Mouse (Mus musculus) liver, embryonic 14.5 days (tissue): ENCODE results near the gene Ppl. TPM values are rescaled to one million over a fixed set of nuclear protein-coding genes. Genes with fewer than 3 reads are reported as not detected.

Experiments used
- ATAC-seq: fragments of 200-750 bp; cut with Nextera tagmentation; 2 replicates; pipeline ENCODE4 v1.8.0; 2017; ENCODE audit warnings: moderate number of reproducible peaks, mild to moderate bottlenecking, moderate library complexity; ENCODE audit not compliant: insufficient read depth
- DNase-seq, 3 experiments: peaks; one replicate each; pipeline ENCODE4 v3.0.0-alpha.2; 2012 to 2013; ENCODE audit warnings: low read depth in 3 of 3, low spot score in 3 of 3
- H3K27ac ChIP-seq: fragments of 300-500 bp; sonication (generic); 2 replicates; pipeline ENCODE4 v1.5.1; 2014; ENCODE audit warnings: moderate library complexity, mild to moderate bottlenecking, control low read depth, inconsistent platforms
- H3K27me3 ChIP-seq: fragments of 300-500 bp; sonication (generic); 2 replicates; pipeline ENCODE4 v1.6.1; 2014; ENCODE audit warnings: mild to moderate bottlenecking, low read length, moderate library complexity; ENCODE audit not compliant: control insufficient read depth, insufficient read depth
- H3K36me3 ChIP-seq: fragments of 300-500 bp; sonication (generic); replicated peaks from 2 replicates; pipeline ENCODE4 v1.6.1; 2014; ENCODE audit warnings: low read depth; ENCODE audit not compliant: control insufficient read depth, insufficient read depth
- H3K4me1 ChIP-seq, 2 experiments: fragments of 200-500 bp in 1 of 2; fragments of 300-500 bp in 1 of 2; sonication (generic) in 1 of 2; replicated peaks; 2 replicates each; pipeline ENCODE4 v1.6.1; 2012 to 2014; ENCODE audit warnings: antibody characterized with exemption in 1 of 2, inconsistent platforms in 1 of 2, low read length in 1 of 2; ENCODE audit not compliant: control insufficient read depth in 2 of 2, insufficient read depth in 2 of 2
- H3K4me2 ChIP-seq: fragments of 300-500 bp; sonication (generic); 2 replicates; pipeline ENCODE4 v1.6.1; 2014; ENCODE audit warnings: low read depth, mild to moderate bottlenecking, control low read depth, moderate library complexity
- H3K4me3 ChIP-seq, 2 experiments: fragments of 200-500 bp in 1 of 2; fragments of 300-500 bp in 1 of 2; sonication (generic) in 1 of 2; 2 replicates each; pipeline ENCODE4 v1.5.1; 2012 to 2014; ENCODE audit warnings: low read depth in 2 of 2, low read length in 2 of 2, mild to moderate bottlenecking in 2 of 2, control low read depth in 1 of 2, inconsistent platforms in 1 of 2, moderate library complexity in 1 of 2; ENCODE audit not compliant: insufficient read depth in 1 of 2
- H3K9ac ChIP-seq: fragments of 300-500 bp; sonication (generic); replicated peaks from 2 replicates; pipeline ENCODE4 v1.6.1; 2014; ENCODE audit warnings: mild to moderate bottlenecking, control low read depth, moderate library complexity
- H3K9me3 ChIP-seq: fragments of 300-500 bp; sonication (generic); 2 replicates; pipeline ENCODE4 v1.6.1; 2016; ENCODE audit warnings: low read length, mixed read lengths; ENCODE audit not compliant: control insufficient read depth
- CTCF ChIP-seq: IDR thresholded peaks from 2 replicates; pipeline ENCODE4 v1.5.1; 2016; ENCODE audit warnings: antibody characterized with exemption, low read depth, control low read depth
- EP300 ChIP-seq: IDR thresholded peaks from 2 replicates; pipeline ENCODE4 v1.6.1; 2016; ENCODE audit warnings: antibody characterized with exemption, low read depth
- WGBS: fragments of 180-500 bp; shearing (Covaris S2); extraction: QIAGEN DNeasy Blood & Tissue Kit; methylation state at CpG from one replicate; pipeline ENCODE4 v1.1.7; 2014; ENCODE audit not compliant: insufficient replicate concordance; 5-methylcytosine and 5-hydroxymethylcytosine counted together
- polyA plus RNA-seq, 2 experiments: library from polyadenylated mRNA; depleted of rRNA in 1 of 2; stranded (reverse) in 1 of 2; unstranded in 1 of 2; fragments of >200 nt; fragmentation: Nextera tagmentation in 1 of 2; extraction: Ambion mirVana in 1 of 2; gene quantifications; 2 replicates each; pipeline versions ENCODE4 v1.2.1 to v1.2.3; 2012 to 2014

The Ppl gene
- polyA plus RNA-seq, 2 experiments: 0.20 to 0.27 TPM

DNA sequence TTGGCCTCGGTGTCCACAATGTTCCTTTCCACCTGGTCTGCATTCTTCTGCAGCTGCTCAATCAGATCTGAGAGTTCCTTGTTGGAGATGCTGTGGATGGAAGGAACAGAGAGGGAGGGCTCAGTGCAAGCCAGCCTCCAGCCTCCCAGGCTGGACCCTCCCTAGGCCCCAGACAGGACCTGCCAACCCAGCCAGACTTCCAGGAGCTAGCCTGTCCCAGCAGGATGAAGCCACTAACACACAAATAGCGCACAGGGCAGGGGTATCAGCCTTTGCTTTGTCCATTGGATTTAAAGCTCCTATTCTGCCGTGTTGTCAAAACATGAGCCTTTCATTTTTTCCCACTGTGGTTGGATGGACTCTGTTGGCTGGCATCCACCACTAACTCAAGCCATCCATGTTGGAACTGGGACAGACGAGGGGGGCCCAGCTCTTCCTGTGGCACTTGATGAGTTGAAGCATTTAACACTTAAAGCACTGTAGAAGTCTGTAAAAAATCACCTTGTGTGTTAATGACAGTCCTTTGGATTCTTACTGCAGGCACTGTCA is 19.1 kb downstream of the Ppl start:
- Histone ChIP-seq H3K4me3 (no peak overlapping the region), H3K27me3 (no peaks in the 10 kb centered on the region), H3K36me3 (no peaks in the 10 kb centered on the region), H3K4me2 (no peak overlapping the region), H3K9me3 (no peaks in the 10 kb centered on the region), H3K27ac (no peak overlapping the region), H3K4me1 (no peaks in the 10 kb centered on the region; a peak in 1 of 4 replicates), H3K9ac (no peak overlapping the region)
- WGBS: 47% methylated on average over 4 of the region's 4 CpGs
- DNase-seq: no peak
- no peak for TF ChIP-seq EP300
- TF ChIP-seq CTCF: no peak
- no peak for ATAC-seq

DNA sequence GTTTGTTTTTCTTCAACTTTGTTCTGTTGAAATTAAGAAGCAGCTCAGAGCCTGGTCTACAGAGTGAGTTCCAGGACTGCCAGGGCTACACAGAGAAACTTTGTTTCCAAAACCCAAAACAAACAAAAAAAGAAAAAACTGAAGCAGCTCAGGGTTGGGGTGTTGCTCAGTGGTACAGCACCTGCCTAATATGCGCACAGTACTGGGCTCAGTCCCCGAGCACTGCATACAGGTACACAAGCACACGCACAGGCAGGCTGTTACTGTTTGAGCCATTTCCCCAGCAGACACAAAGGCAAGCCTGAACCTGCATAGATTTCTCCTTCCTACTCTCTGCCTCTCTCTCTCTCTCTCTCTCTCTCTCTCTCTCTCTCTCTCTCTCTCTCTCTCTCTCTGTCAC is 21.2 kb downstream of the Ppl start:
- Histone ChIP-seq H3K9ac (no peak overlapping the region), H3K9me3 (no peaks in the 10 kb centered on the region), H3K27me3 (no peaks in the 10 kb centered on the region), H3K4me1 (no peaks in the 10 kb centered on the region; a peak in 1 of 4 replicates), H3K4me2 (no peak overlapping the region), H3K27ac (no peak overlapping the region), H3K36me3 (no peaks in the 10 kb centered on the region), H3K4me3 (no peak overlapping the region)
- TF ChIP-seq CTCF (no peak), EP300 (no peak)
- DNase-seq: no peak
- ATAC-seq: no peak
- WGBS: 61% methylated on average over 3 of the region's 3 CpGs

DNA sequence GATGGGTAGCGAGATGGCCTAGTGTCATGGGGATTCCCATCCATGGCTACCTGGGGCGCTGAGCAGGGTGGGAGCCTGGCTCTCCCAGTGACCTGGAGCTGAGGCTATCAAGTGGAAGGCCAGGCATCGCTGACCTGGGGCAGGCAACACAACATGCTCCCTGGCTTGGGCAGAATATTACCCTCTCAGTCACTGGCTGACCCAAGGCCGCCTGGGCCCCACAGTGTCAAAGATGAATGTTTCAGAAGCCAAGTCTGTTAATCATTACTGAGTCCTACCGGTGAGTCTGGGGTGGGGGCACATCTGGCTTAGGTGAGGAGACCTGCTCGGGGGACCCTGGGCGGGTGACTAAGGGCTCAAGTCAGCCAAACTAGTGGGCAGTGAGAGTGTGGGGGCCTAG is 22.3 kb downstream of the Ppl start:
- WGBS: 57% methylated on average over 7 of the region's 7 CpGs

DNA sequence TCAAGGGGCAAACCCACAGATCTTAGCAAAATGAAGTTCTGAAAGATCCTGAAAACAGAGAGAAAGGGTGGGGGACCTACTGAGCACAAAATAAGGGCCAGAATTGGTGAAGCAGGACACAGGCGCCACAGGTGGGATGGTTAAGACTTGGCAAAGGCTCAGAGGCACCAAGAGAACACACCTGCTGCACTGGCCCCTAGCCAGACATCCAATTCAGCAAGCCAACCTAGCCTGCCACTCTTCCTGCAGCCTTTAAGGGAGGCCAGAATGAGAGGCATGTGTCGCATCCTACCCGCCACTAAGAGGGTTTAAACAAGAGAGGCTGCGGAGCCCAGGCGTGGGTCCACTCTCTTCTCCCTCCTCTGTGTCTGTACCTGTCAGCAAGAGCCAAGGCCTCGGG is 31.2 kb downstream of the Ppl start:
- Histone ChIP-seq H3K27ac (no peak overlapping the region), H3K4me3 (no peak overlapping the region), H3K4me1 (no peaks in the 10 kb centered on the region), H3K4me2 (no peak overlapping the region), H3K36me3 (no peaks in the 10 kb centered on the region), H3K9ac (no peak overlapping the region), H3K9me3 (no peaks in the 10 kb centered on the region), H3K27me3 (no peaks in the 10 kb centered on the region)
- 53% methylated on average over 6 of the region's 6 CpGs for WGBS
- TF ChIP-seq CTCF (no peak), EP300 (no peak)
- no peak for ATAC-seq
- no peak for DNase-seq

More for the DNA sequence above, 22.3 kb downstream of the Ppl start:
- ATAC-seq (peak; percentile 69), DNase-seq (peak; percentile 7 to 20 (median 14))
- H3K4me2 ChIP-seq: no peak overlapping the region
- no peaks in the 10 kb centered on the region for H3K9me3 ChIP-seq
- no peak overlapping the region for H3K27ac ChIP-seq
- TF ChIP-seq EP300: no peak
- TF ChIP-seq CTCF: no peak
- H3K4me3 ChIP-seq: no peak overlapping the region
- no peaks in the 10 kb centered on the region; a peak in 1 of 4 replicates for H3K4me1 ChIP-seq
- no peaks in the 10 kb centered on the region for H3K27me3 ChIP-seq
- no peak overlapping the region for H3K9ac ChIP-seq
- H3K36me3 ChIP-seq: no peaks in the 10 kb centered on the region

DNA sequence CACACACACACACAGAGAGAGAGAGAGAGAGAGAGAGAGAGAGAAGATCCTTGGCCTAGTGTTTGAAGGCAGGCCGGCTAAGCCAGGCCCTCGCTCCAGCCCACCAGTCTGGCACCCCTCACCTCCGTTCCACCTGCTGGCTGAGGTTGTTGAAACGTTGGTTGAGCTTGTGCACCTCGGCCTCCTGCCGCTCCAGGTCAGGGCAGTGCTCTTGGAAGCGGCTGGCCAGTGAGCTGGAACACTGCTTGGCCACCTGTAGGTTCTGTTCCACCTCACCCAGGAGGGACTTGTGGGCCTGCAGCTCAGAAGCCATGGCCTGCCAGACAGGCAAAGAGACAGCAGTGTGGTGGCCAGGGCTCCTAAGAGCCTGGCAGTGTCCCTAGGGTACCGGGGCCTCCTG is 35.7 kb downstream of the Ppl start:
- H3K9me3 ChIP-seq: no peaks in the 10 kb centered on the region
- H3K27me3 ChIP-seq: no peaks in the 10 kb centered on the region
- TF ChIP-seq EP300 (no peak), CTCF (no peak)
- DNase-seq (no peak), ATAC-seq (no peak)
- 75% methylated on average over 8 of the region's 8 CpGs for WGBS
- H3K27ac ChIP-seq: no peak overlapping the region
- no peaks in the 10 kb centered on the region for H3K36me3 ChIP-seq
- H3K4me2 ChIP-seq: no peak overlapping the region
- no peak overlapping the region for H3K4me3 ChIP-seq
- no peaks in the 10 kb centered on the region for H3K4me1 ChIP-seq
- no peak overlapping the region for H3K9ac ChIP-seq
